Mouse (Mus musculus) lung, postnatal 0 days (tissue): ENCODE data around the gene 2810006K23Rik. TPM values are rescaled to one million over a fixed set of nuclear protein-coding genes. Genes with fewer than 3 reads are reported as not detected.

Source experiments
- ATAC-seq: fragments of 200-750 bp; cut with Nextera tagmentation; 2 replicates; pipeline ENCODE4 v1.8.0; 2017; ENCODE audit warnings: moderate library complexity
- DNase-seq: peaks from one replicate; pipeline ENCODE4 v3.0.0-alpha.2; 2016; ENCODE audit warnings: low spot score
- H3K27ac ChIP-seq: fragments of 300-500 bp; sonication (generic); 2 replicates; pipeline ENCODE4 v1.5.1; 2014; ENCODE audit warnings: antibody characterized with exemption, mild to moderate bottlenecking, low read length, mixed read lengths
- H3K27me3 ChIP-seq: fragments of 300-500 bp; sonication (generic); replicated peaks from 2 replicates; pipeline ENCODE4 v1.6.1; 2014; ENCODE audit warnings: low read length, mixed read lengths; ENCODE audit not compliant: insufficient read depth
- H3K36me3 ChIP-seq: fragments of 300-500 bp; sonication (generic); 2 replicates; pipeline ENCODE4 v1.6.1; 2014; ENCODE audit warnings: low read length, mixed read lengths; ENCODE audit not compliant: insufficient read depth
- H3K4me1 ChIP-seq: fragments of 300-500 bp; sonication (generic); 2 replicates; pipeline ENCODE4 v1.6.1; 2014; ENCODE audit warnings: antibody characterized with exemption, low read depth, low read length, mixed read lengths; ENCODE audit not compliant: insufficient read depth
- H3K4me2 ChIP-seq: fragments of 300-500 bp; sonication (generic); replicated peaks from 2 replicates; pipeline ENCODE4 v1.6.1; 2014; ENCODE audit warnings: low read depth, mild to moderate bottlenecking, low read length, moderate library complexity, mixed read lengths
- H3K4me3 ChIP-seq: fragments of 300-500 bp; sonication (generic); 2 replicates; pipeline ENCODE4 v1.5.1; 2014; ENCODE audit warnings: low read depth, low read length
- H3K9ac ChIP-seq: fragments of 300-500 bp; sonication (generic); replicated peaks from 2 replicates; pipeline ENCODE4 v1.6.1; 2014; ENCODE audit warnings: low read depth, mild to moderate bottlenecking
- H3K9me3 ChIP-seq: fragments of 300-500 bp; sonication (generic); 2 replicates; pipeline ENCODE4 v1.6.1; 2016; ENCODE audit warnings: low read length, mixed read lengths
- CTCF ChIP-seq: IDR thresholded peaks from 2 replicates; pipeline ENCODE4 v1.5.1; 2016; ENCODE audit warnings: antibody characterized with exemption, mild to moderate bottlenecking
- EP300 ChIP-seq: IDR thresholded peaks from 2 replicates; pipeline ENCODE4 v1.6.1; 2016; ENCODE audit warnings: antibody characterized with exemption, mild to moderate bottlenecking, control low read depth
- WGBS: fragments of 180-500 bp; shearing (Covaris S2); extraction: QIAGEN DNeasy Blood & Tissue Kit; methylation state at CpG from one replicate; pipeline ENCODE4 v1.1.7; 2014; 5-methylcytosine and 5-hydroxymethylcytosine counted together
- polyA plus RNA-seq: library from polyadenylated mRNA; unstranded; fragments of >200 nt; fragmentation: Nextera tagmentation; extraction: Ambion mirVana; gene quantifications from 2 replicates; pipeline ENCODE4 v1.2.1, GENCODE M21; 2015

Gene 2810006K23Rik
- polyA plus RNA-seq, 1 experiment from 2014 or later, result 6.1 TPM

DNA sequence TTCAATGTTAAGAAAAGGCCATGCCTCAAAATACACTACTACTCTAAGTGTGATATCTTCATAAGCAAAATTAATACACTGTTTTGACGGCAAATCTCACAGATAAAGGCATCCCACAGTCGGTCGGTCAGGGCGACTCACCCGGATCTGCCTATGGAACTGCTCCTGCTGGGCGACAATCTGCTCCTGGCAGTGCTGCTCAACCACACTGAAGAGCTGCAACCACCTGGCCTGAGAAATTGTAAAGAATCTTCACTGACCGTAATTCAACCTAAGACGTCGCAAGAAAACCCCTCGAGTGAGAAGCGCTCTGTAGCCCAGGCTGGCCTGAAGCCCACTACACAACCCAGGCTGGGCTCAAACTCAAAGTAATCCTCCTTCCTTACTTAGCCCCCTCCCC lies 11.9 kb upstream of the 2810006K23Rik start:
- Histone ChIP-seq H3K4me3 (no peak overlapping the region), H3K36me3 (no peaks in the 10 kb centered on the region; the same call in 1 of the 2 replicates), H3K9ac (no peak overlapping the region), H3K4me2 (no peak overlapping the region), H3K27me3 (no peaks in the 10 kb centered on the region), H3K27ac (no peak overlapping the region), H3K4me1 (no peaks in the 10 kb centered on the region), H3K9me3 (no peaks in the 10 kb centered on the region)
- ATAC-seq, result no peak
- TF ChIP-seq EP300, result no peak
- TF ChIP-seq CTCF, result no peak
- DNase-seq, result no peak
- WGBS, result 93% methylated on average over 11 of the region's 11 CpGs

- H3K27ac ChIP-seq, result no peak overlapping the region
- H3K4me3 ChIP-seq, result no peak overlapping the region
- no peak for ATAC-seq
- TF ChIP-seq CTCF (no peak), EP300 (no peak)
- H3K4me2 ChIP-seq, result no peak overlapping the region
- no peaks in the 10 kb centered on the region; the same call in 1 of the 2 replicates for H3K36me3 ChIP-seq
- no peak overlapping the region for H3K9ac ChIP-seq
- H3K27me3 ChIP-seq, result no peaks in the 10 kb centered on the region
- no peaks in the 10 kb centered on the region for H3K4me1 ChIP-seq
- H3K9me3 ChIP-seq, result no peaks in the 10 kb centered on the region
- 75% methylated on average over 7 of the region's 7 CpGs for WGBS
- DNase-seq, result no peak
These were observed 10.2 kb upstream of the 2810006K23Rik start for GRCm38 (mm10) chr5:124317648-124318047.

GRCm38 (mm10) chr5:124326829-124327228 lies 1.1 kb upstream of the 2810006K23Rik start:
- 2% methylated on average over 8 of the region's 8 CpGs for WGBS
- no peaks in the 10 kb centered on the region for H3K27me3 ChIP-seq

GRCm38 (mm10) chr5:124330086-124330485 lies 2.2 kb downstream of the 2810006K23Rik start:
- no peaks in the 10 kb centered on the region for H3K27me3 ChIP-seq
- TF ChIP-seq CTCF (no peak), EP300 (no peak)
- no peak overlapping the region for H3K27ac ChIP-seq
- H3K9me3 ChIP-seq, result no peaks in the 10 kb centered on the region
- no peak overlapping the region for H3K9ac ChIP-seq
- no peak overlapping the region for H3K4me3 ChIP-seq
- no peak for ATAC-seq
- DNase-seq, result no peak
- no peaks in the 10 kb centered on the region for H3K36me3 ChIP-seq
- peaks cover 14% of the 10 kb centered on the region for H3K4me1 ChIP-seq
- no peak overlapping the region for H3K4me2 ChIP-seq
- WGBS, result 88% methylated on average over 6 of the region's 6 CpGs

More at GRCm38 (mm10) chr5:124326829-124327228, 1.1 kb upstream of the 2810006K23Rik start:
- TF ChIP-seq CTCF, result no peak
- TF ChIP-seq EP300, result no peak
- no peak for ATAC-seq
- Histone ChIP-seq H3K9me3 (no peaks in the 10 kb centered on the region), H3K4me2 (peak overlapping the region; percentile 65), H3K36me3 (no peaks in the 10 kb centered on the region), H3K4me3 (peak overlapping the region; percentile 71), H3K27ac (peak overlapping the region; percentile 15; the same call in 1 of the 2 replicates), H3K9ac (peak overlapping the region; percentile 19; the same call in 1 of the 2 replicates), H3K4me1 (peaks cover 9% of the 10 kb centered on the region)
- DNase-seq, result no peak

GRCm38 (mm10) chr5:124334392-124334791 lies 6.5 kb downstream of the 2810006K23Rik start:
- 28% methylated on average over 6 of the region's 6 CpGs for WGBS
- no peaks in the 10 kb centered on the region for H3K36me3 ChIP-seq
- H3K9me3 ChIP-seq, result no peaks in the 10 kb centered on the region
- H3K27me3 ChIP-seq, result no peaks in the 10 kb centered on the region
- no peak overlapping the region for H3K9ac ChIP-seq
- no peak overlapping the region for H3K4me3 ChIP-seq
- ATAC-seq (peak; percentile 88), DNase-seq (peak; percentile 84)
- peaks cover 16% of the 10 kb centered on the region; the same call in 1 of the 2 replicates for H3K4me1 ChIP-seq
- H3K27ac ChIP-seq, result peak overlapping the region; percentile 23
- H3K4me2 ChIP-seq, result no peak overlapping the region
- TF ChIP-seq CTCF (no peak), EP300 (no peak; the same call in 1 of the 2 replicates)

DNA sequence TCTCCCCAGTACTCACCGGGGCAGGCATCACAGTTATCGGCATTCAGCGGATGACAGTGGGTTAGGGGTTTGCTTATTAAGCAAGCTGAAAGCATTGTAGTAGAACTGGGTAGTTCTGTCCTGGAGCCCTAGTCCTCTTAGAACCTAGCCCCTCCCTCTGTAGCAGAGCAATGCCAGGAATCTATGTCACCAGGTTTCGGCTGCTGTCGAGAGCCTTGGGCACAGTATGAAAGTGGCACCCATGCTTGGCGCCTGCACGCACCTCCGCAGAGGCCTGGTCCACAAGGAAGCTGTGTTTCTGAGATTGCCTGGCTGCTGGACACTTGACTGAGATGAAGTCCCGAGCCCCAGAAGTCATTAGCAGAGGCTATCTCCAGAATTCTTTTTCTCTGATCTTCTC lies 9.2 kb downstream of the 2810006K23Rik start:
- H3K27me3 ChIP-seq, result no peaks in the 10 kb centered on the region
- peak overlapping the region; percentile 69 for H3K27ac ChIP-seq
- ATAC-seq (peak; percentile 57), DNase-seq (peak; percentile 52)
- H3K4me2 ChIP-seq, result no peak overlapping the region
- WGBS, result 58% methylated on average over 9 of the region's 9 CpGs
- no peaks in the 10 kb centered on the region for H3K9me3 ChIP-seq
- H3K36me3 ChIP-seq, result no peaks in the 10 kb centered on the region
- H3K4me3 ChIP-seq, result no peak overlapping the region
- H3K4me1 ChIP-seq, result peaks cover 16% of the 10 kb centered on the region; the same call in 1 of the 2 replicates
- H3K9ac ChIP-seq, result no peak overlapping the region
- TF ChIP-seq EP300 (no peak), CTCF (no peak)
